Mouse (Mus musculus): ENCODE data around the gene Foxk1. TPM values are rescaled to one million over a fixed set of nuclear protein-coding genes. Genes with fewer than 3 reads are reported as not detected.
A peak's percentile ranks its signal among the peaks of the same experiment; 100 is the strongest.

Gene Foxk1
- total RNA-seq, 2 experiments from 2014 or later, result 40.6 to 43.4 TPM

DNA sequence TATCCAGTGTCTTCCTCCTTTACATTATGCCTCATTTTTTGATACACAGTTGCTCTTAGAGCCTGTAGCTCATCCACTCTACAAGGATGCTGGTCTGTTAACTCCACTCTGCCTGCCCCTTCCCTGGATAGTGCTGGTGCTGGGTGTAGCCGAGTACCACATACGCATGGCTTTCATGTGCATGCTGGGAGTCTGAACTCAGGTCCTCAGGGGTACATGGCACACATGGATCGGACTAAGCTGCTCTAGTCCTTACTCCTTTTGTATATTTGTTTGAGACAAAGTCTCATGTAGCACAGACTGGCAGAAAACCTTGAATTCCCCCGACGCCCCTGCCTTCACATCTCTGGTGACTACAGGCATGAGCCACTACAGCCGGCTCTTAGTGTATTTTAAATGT, 15.0 kb upstream of the Foxk1 start:
- intact Hi-C loops (cut with DNase I), result no loop called here
- no peak for DNase-seq (ENCODE audit: low spot score in 2 of 2)

DNA sequence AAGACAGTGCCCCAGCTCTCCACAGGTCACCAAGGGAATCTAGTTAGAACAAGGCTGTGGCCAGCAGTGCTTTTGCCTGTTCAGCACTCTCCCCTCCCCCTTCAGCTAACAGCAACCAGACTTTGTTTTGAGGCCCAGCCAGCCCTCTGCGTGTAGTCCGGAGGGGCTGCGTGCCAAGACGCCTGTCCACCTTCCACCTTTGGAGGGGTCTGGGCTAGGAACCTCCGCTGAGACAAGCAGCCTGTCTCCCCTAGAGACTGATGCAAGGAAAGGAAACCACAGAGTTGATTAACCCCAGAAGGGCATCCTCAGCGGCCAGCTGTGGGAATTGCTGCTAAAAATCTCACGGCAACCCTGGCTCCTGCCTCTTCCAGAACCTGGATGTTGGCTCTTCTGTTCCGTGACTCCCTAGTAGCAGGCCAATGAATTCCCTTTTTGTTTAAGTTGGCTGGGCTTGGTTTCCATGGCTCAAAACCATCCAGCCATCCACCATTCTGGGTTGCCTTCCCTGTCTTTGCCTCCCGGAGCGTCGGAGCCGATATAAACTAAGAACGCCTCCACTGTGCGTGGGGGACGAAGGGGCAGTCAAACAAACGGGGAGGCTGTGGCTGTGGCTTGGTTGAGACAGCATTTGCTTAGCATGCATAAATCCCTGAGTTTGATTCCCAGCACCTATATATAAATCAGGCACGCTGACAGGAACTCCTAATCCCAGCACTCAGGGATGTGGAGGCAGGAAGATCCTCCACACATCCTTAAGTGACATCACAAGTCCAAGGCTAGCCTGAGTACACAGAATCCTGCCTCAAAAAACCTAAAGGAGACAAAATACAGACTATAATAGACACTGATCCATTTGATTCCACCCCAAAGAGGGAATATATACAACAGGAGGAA, 14.3 kb upstream of the Foxk1 start:
- intact Hi-C loops (cut with DNase I), result no loop called here
- DNase-seq (ENCODE audit: low spot score in 2 of 2), result no peak

DNA sequence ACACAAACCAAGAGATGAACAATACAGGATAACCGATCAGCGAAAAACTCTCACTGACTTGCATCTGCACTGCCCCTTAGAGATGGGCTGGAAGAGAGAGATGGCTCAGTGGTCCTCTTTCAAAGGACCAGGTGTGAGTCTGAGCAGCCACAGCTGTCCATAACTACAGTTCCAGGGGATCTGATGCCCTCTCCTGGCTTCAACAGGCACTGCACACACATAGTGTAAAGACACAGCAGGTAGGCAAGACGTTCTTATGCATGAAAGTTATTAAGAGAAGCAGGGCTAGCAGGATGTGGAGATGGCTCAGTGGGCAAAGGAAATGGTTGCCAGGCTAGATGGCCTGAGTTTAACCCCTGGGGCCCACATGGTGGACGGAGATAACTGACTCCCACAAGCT, 13.6 kb upstream of the Foxk1 start:
- no peak for DNase-seq (ENCODE audit: low spot score in 2 of 2)
- intact Hi-C loops (cut with DNase I), result no loop called here

DNA sequence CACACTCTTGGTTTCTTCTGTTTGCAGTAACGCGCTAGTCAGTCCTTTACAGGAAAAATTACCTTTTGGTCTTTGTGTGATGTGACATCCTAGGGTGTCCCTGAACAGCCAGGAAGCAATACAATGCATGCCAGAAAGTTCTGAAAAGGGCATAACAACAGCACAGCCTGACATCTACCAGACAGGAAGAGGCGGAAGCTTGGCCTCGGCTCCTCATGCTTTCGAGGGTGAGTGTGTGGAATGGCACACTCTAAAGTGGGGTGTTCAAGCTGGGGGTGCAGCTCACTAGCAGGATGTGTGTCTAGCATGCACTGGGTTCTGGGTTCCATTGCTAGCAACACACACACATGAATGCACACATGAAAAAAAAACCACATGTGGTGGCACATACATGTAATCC, 9.6 kb upstream of the Foxk1 start:
- intact Hi-C loops (cut with DNase I), result no loop called here
- no peak for DNase-seq (ENCODE audit: low spot score in 2 of 2)

DNA sequence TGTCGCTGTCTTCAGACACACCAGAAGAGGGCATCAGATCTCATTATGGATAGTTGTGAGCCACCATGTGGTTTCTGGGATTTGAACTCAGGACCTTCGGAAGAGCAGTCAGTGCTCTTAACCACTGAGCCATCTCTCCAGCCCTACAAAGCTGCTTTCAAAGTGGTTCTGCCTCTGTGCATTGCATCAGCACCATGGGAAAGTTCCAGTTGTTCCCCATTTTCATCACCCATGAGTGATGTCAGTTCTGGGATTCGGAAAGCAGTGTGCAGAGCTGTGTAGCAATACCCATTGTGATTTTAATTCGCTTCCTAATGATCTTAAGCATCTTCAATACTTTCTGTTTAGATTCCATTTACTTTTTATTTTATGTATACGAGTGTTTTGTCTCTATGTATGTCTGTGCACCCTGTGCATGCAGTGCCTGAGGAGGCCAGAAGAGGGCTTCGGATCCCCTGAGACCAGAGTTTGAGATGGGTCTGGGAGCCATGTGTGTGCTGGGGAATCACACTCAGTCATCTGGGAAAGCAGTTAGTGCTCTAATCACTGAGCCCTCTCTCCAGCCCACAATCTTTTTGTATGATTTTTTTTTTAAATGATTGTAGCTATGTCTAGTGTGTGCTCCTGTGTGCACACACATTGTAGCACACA, 6.6 kb upstream of the Foxk1 start:
- DNase-seq (ENCODE audit: low spot score in 2 of 2), result no peak
- intact Hi-C loops (cut with DNase I), result no loop called here

DNA sequence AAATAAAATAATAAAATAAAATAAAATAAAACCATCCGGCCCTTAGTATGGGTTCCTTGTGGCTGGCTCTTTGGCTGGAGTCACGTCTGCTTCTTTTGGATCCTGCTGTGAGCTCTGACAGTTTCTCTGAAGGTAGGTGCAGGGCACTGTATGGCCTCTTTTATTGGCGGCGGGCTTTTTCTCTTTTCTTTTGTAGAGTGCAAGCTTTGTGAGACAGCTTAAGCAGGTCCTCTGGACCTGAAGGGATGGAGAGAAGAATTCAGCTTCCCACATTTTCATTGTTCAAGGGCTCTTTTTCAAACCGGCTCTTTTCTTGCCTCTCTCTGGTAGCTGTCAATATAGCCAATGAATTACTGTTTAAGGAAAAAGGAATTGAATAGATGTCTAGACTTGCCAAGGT, 5.4 kb upstream of the Foxk1 start:
- intact Hi-C loops (cut with DNase I), result no loop called here
- no peak for DNase-seq (ENCODE audit: low spot score in 2 of 2)

DNA sequence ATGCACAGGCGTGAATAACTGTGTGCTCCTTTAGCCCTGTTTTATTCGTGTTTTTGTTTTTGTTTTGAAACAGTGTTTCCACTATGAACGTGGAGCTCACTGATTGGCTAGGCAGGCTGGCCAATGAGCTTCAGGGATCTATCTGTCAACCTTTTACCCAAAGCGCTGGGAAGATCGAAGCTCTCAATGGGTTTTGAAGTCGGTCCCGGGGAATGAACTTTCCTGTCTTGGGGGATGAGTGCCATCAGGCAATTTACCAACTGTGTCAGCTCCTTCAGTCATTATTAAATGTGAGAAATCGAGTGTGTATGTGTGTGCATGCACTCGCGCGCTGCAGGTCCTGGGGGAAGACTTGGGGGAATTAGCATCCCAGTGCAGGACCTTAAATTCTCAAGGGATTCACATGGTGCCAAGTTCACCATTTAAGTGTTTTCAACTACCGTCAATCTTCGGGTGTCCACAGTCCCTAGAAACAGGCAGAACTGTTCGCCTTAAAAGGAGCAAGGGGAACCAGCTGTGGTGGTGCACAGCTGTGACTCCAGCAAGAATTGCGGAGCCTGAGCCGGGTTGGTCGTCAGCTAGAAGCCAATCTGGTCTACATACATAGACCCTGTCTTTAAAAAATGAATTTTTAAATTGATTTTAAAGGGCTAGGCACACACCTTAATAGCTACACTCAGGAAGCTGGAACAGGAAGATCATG, 965 bp upstream of the Foxk1 start:
- intact Hi-C loops (cut with DNase I), result no loop called here
- no peak for DNase-seq (ENCODE audit: low spot score in 2 of 2)

DNA sequence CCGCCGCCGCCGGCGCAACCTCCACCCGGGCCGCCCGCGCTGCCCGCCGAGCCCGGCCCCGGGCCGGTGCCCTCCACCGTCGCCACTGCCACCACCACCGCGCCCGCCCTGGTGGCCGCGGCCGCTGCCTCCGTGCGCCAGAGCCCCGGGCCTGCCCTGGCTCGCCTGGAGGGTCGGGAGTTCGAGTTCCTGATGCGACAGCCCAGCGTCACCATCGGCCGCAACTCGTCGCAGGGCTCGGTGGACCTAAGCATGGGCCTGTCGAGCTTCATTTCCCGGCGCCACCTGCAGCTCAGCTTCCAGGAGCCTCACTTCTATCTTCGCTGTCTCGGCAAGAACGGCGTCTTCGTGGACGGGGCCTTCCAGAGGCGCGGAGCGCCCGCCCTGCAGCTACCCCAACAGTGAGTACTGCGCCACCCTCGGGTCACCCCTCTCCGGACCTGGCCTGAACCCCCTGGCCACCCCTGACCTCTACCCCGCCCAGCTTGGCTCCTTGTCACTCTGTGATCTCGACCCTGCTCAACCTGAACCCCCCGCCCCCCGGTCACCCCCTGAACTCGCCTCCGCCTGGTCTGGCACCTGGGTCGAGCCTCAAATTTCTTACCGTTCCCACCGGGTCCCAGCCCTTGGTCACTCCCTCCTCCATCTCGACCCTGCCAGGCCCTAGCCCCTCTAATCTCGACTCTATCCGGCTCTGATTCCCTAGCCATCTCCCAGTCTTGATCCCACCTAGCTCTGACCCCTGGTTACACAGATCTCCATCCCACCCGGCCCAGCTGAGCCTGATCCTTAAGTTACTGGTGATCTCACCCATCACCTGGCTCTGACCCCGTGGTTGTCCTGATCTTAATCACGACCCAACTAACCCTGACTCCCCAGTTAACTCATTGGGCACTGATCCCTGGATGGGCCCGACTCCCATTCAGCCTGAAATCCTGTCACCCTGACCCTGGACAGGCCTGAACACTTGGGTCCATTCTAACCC, 636 bp downstream of the Foxk1 start:
- intact Hi-C loops (cut with DNase I), result loop anchor here (1.0 to 2.0 kb wide), 2 partner anchors 35 to 39 kb away; no protein-coding TSS in a partner anchor
- DNase-seq (ENCODE audit: low spot score in 2 of 2), result no peak

DNA sequence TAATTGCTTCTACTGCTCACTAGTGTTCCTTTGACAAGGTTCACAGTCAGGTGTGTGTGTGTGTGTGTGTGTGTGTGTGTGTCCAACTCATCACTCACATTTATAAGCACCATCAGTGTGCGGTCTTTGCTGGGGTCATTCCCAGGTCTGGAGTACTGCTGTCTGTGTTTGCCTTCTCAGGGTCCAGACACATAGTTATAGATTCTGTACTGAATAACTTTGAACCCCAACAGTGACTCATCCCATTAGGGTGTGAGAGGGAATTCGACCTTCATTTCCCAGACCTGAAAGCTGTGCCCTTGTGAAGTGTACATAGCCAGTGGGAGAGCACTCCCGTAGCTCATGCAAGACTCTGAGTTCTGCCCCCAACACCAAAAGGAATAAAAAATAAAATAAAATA, 2.4 kb downstream of the Foxk1 start:
- DNase-seq (ENCODE audit: low spot score in 2 of 2), result no peak
- intact Hi-C loops (cut with DNase I), result loop anchor here (2.0 kb wide), 1 partner anchor 37 kb away; no protein-coding TSS in a partner anchor

DNA sequence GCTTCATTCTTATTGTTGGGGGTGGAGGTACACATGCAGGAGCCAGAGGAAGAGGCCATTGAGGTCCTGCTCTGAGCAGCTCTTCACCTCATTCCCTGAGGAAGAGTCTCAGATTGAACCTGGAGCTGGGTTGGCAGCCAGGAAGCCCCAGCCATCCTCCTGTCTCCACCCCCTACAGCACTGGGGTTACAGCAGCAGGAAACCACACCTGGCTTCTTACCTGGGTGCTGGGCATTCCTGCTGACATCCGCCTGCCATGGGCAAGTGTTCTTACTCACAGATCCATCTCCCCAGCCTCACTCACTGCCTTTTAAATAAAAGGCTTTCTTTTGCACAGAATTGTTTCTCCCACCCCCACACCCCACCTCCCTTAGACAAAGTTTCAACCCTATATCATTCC, 3.0 kb downstream of the Foxk1 start:
- intact Hi-C loops (cut with DNase I), result no loop called here
- DNase-seq (ENCODE audit: low spot score in 2 of 2), result no peak

DNA sequence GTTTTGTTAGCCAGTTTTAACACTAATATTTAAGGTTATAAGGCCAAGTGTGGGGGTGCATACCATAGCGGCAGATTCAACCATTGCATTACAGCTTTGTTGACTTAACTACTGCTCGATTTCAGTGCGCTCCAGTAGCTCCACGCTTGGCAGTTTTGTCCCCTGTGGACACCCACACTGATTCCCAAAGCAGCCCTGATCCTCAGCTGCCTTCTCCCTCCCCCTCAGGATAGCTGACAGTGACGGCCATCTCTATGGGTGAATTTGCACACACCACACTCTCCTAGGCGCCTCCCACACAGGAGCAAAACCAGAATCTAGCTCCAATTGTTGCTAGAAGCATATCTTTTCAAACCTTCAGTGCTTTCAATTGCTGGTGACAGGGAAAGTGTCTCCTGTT, 4.1 kb downstream of the Foxk1 start:
- peak; percentile 64 to 71 for DNase-seq (ENCODE audit: low spot score in 2 of 2)
- intact Hi-C loops (cut with DNase I), result no loop called here

DNA sequence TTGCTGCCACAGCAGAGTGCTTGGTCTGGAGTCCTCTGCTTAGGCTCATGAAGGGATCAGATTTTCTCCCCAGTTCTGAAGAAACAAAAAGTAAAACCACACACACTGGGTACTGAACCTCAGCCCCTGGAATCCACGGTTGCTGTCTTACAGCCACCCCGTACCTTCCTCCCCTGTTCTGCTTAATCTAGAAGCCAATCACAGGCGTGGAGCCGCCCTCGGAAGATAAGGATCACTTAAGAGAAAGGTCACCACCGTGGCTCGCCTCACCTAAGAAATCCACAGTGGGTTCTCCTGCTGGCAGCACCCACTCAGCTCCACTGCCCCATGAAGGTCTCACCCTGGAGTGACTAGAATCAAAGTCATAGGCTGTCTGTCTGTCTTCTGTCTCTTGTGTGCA, 5.1 kb downstream of the Foxk1 start:
- DNase-seq (ENCODE audit: low spot score in 2 of 2), result no peak
- intact Hi-C loops (cut with DNase I), result no loop called here

DNA sequence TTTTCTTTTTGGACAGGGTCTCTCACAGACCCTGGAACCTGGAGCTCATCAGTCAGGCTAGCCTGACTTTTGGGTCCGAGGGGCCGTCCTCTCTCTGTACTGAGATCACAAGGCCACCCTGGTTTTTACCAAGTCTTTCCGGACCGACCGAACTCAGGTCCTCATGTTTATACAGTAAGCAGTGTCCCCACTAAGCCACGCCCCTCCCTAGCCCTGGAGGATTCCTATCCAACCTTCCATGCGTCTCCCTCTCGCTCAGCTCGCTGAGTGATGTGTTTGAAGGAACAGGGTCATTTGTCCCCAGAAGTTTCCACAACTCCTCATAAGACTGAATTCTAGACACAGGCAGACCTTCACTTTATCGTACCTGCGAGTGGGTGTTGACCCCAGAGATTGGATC, 5.6 kb downstream of the Foxk1 start:
- intact Hi-C loops (cut with DNase I), result no loop called here
- DNase-seq (ENCODE audit: low spot score in 2 of 2), result no peak

DNA sequence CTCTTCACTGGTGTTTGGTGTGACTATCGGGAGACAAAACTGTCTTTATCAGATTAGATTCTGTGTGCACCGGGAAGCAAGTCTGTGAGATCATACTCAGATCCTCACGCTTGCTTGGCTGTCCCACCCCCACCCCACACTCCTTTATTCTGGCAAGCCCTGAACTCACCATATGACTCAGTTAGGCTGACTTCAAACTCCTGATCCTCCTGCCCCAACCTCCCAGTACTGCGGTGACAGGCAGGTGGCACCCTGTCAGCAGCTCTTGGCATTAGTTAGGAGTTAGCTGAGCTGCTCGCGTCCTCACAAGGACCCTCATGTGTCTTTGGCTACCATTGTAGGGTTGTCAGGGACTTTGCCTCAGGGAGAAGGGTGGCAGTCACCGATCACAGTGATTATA, 6.1 kb downstream of the Foxk1 start:
- no peak for DNase-seq (ENCODE audit: low spot score in 2 of 2)
- intact Hi-C loops (cut with DNase I), result no loop called here

DNA sequence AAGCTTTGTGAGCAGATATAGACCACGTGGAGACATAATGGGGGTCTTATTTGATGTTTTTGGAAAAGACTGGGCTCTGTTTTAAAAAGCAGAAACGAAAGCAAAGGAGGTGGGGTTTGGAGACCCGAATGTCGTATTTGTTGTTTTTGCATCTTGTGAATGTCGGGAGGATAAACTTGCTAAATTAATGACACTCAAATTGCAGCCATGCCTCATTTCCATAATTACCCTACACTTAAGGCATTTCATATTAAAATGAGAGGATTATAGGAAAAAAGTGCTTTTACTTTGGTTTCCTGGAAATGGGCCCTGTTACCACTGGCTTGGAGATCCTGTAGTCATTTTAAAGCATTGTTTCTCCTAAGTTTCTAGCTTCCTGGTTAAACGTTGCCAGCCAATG, 7.9 kb downstream of the Foxk1 start:
- intact Hi-C loops (cut with DNase I), result no loop called here
- no peak for DNase-seq (ENCODE audit: low spot score in 2 of 2)

DNA sequence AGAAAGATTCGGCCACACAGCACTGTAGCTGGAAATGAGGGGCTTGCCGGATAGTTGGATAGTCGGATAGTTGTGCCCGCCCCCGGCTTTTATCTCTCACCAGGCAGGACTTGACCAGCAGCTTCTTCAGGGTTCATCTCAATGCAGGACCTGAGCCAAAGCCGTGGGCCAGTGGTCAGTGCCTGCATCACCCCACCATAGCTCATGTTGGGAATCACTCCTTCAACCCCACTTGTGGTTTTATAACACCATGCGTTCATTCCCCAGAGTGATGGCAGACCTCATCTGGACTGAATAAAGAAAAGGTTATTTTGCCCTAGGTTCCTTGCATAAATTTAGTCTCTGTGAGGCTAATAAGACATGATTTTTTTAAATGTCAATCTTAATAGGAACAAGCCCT, 9.1 kb downstream of the Foxk1 start:
- DNase-seq (ENCODE audit: low spot score in 2 of 2), result no peak
- intact Hi-C loops (cut with DNase I), result no loop called here

DNA sequence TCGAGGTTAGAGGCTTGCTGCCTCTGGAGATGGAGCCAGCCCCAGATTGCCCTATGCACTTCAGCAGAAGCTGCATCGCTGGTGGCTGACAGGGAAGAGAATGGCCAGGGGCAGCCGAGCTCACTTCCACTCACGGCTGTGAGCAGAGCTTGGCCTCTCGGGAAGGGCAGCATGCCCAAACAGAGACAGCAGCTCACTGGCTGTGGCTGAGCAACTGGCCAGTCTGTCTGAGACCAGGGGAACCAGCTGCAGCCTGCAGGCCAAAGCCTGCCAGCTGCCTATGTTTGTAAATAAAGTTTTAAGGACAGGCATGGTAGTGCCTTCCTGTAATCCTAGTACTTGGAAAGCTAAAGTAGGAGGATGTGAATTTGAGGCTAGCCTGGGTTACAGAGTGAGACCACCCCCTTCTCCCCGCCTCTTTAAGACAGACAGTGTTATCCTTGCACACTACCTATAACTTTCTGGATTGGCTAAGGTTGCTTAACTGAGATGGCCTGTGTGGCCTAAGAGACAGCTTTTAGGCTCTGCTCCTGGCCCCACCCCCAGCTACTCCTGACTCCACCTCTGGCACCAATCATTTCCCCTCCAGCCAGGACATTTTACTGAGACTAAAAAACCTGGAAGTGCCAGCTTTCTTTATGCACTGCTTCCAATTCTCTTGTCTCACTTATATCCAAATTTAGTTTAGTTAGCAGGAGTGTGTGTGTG, 11.5 kb downstream of the Foxk1 start:
- intact Hi-C loops (cut with DNase I), result no loop called here
- no peak for DNase-seq (ENCODE audit: low spot score in 2 of 2)

DNA sequence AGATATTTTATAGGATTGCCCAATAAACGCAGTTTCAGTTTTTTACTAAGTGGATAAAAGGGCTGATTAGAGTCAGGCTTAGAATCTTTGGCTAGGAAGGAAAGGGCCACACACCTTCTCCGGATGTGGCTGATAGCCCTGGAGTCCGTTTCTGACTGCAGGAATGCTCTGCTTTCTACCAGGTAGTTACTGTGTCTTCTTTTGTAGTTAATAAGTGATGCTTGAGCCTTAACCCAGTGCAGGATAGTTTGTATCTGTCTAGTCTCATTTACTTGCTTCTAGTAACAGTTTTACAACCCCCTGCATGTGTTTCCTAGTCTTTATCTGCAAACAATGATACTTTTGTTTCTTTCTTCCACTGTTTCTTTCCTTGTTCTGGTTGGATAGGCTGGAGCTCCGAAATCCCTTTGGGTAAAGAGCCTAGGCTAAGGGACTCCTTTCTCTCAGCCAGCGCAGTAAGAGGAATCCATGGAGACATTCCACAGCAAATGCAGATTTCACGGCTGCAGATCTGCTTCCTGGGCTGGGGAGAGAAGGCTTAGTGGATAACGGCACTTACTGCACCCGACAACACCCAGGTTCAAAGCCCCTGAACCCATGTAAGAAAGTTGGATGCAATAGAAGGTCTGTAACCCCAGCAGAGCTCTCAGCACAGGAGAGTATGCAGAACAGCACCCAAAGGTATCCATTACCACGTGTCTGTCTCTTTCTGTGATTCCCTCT, 12.6 kb downstream of the Foxk1 start:
- DNase-seq (ENCODE audit: low spot score in 2 of 2), result no peak
- intact Hi-C loops (cut with DNase I), result no loop called here

Data from left cerebral cortex, postnatal 14 days (tissue).